Mouse (Mus musculus): ENCODE measurements around the gene Agbl1. TPM values are rescaled to one million over a fixed set of nuclear protein-coding genes. Genes with fewer than 3 reads are reported as not detected.
A peak's percentile ranks its signal among the peaks of the same experiment; 100 is the strongest.

Gene Agbl1
- polyA plus RNA-seq, 1 experiment from 2014 or later = 0.08 TPM

GRCm38 (mm10) chr7:76354510-76354909 is 124.8 kb downstream of the Agbl1 start:
- H3K9me3 ChIP-seq (ENCODE audit: control insufficient read depth, low read length) = peaks cover 3% of the 10 kb centered on the region; the same call in 1 of the 2 replicates
- no peaks in the 10 kb centered on the region for H3K36me3 ChIP-seq (ENCODE audit: control insufficient read depth, insufficient read depth, low read length)
- WGBS = 13% methylated on average over 3 of the region's 3 CpGs
- H3K4me1 ChIP-seq (ENCODE audit: control insufficient read depth, insufficient read depth, low read length) = no peaks in the 10 kb centered on the region
- no peak overlapping the region for H3K9ac ChIP-seq (ENCODE audit: low read depth, low read length)
- no peak overlapping the region for H3K27ac ChIP-seq (ENCODE audit: low read depth, low read length)
- H3K4me3 ChIP-seq (ENCODE audit: low read length) = no peak overlapping the region
- no peaks in the 10 kb centered on the region for H3K27me3 ChIP-seq (ENCODE audit: control insufficient read depth, insufficient read depth, low read length)
- H3K4me2 ChIP-seq (replicated peaks; ENCODE audit: low read depth, low read length) = no peak overlapping the region
- no peak for ATAC-seq (ENCODE audit: low FRiP score, low TSS enrichment)

- no peak for ATAC-seq (ENCODE audit: low FRiP score, low TSS enrichment)
- Histone ChIP-seq H3K9me3 (ENCODE audit: control insufficient read depth, low read length) (no peaks in the 10 kb centered on the region), H3K9ac (ENCODE audit: low read depth, low read length) (no peak overlapping the region), H3K4me2 (replicated peaks; ENCODE audit: low read depth, low read length) (no peak overlapping the region), H3K36me3 (ENCODE audit: control insufficient read depth, insufficient read depth, low read length) (no peaks in the 10 kb centered on the region), H3K4me1 (ENCODE audit: control insufficient read depth, insufficient read depth, low read length) (no peaks in the 10 kb centered on the region), H3K27ac (ENCODE audit: low read depth, low read length) (no peak overlapping the region), H3K4me3 (ENCODE audit: low read length) (no peak overlapping the region), H3K27me3 (ENCODE audit: control insufficient read depth, insufficient read depth, low read length) (no peaks in the 10 kb centered on the region)
- 88% methylated on average over 4 of the region's 4 CpGs for WGBS
Measured at GRCm38 (mm10) chr7:76371269-76371668, 141.6 kb downstream of the Agbl1 start.

DNA sequence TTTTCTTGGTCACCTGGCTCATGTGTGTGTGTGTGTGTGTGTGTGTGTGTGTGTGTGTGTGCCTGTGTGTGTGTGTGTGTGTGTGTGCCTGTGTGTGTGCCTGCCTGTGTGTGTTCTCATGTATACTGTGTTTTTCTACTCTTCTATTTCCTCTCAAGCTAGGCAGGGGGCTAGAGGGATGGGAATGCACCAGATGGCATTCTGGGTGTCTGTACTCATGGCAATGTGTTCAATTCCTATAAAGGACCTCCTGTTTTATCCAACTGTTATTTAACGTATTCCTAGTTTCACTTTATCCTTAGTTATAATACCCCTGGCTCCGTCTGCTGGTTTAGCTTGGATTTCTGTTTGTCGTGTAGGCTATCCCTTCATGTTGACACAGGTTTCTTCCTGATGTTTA is 149.8 kb downstream of the Agbl1 start:
- Histone ChIP-seq H3K4me2 (replicated peaks; ENCODE audit: low read depth, low read length) (no peak overlapping the region), H3K27me3 (ENCODE audit: control insufficient read depth, insufficient read depth, low read length) (no peaks in the 10 kb centered on the region), H3K9ac (ENCODE audit: low read depth, low read length) (no peak overlapping the region), H3K27ac (ENCODE audit: low read depth, low read length) (no peak overlapping the region), H3K4me1 (ENCODE audit: control insufficient read depth, insufficient read depth, low read length) (no peaks in the 10 kb centered on the region), H3K36me3 (ENCODE audit: control insufficient read depth, insufficient read depth, low read length) (no peaks in the 10 kb centered on the region), H3K9me3 (ENCODE audit: control insufficient read depth, low read length) (no peaks in the 10 kb centered on the region), H3K4me3 (ENCODE audit: low read length) (no peak overlapping the region)
- 97% methylated on average over 3 of the region's 3 CpGs for WGBS
- ATAC-seq (ENCODE audit: low FRiP score, low TSS enrichment) = no peak

DNA sequence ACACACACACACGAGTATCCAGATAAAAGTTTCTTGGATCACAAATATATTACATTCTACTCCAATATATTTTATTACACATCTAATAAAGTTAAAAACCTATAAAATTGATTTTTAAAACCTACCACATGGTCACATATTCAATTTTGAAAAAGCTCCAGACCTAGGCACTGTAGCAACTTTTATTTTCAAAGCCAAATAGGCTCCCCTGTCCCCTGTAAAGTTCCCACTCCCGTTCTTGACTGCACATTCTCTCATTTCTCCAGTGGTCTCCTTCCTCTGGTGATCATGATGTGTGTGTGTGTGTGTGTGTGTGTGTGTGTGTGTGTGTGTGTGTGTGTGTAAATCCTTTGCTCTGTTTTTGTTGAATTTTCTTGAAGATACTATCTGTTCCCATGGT is 152.3 kb downstream of the Agbl1 start:
- ATAC-seq (ENCODE audit: low FRiP score, low TSS enrichment) = no peak
- WGBS = 86% methylated on average over 2 of the region's 2 CpGs

GRCm38 (mm10) chr7:76389240-76389639 is 159.6 kb downstream of the Agbl1 start:
- H3K27ac ChIP-seq (ENCODE audit: low read depth, low read length) = no peak overlapping the region
- 79% methylated on average over 5 of the region's 5 CpGs for WGBS
- H3K9me3 ChIP-seq (ENCODE audit: control insufficient read depth, low read length) = no peaks in the 10 kb centered on the region
- no peaks in the 10 kb centered on the region for H3K27me3 ChIP-seq (ENCODE audit: control insufficient read depth, insufficient read depth, low read length)
- H3K36me3 ChIP-seq (ENCODE audit: control insufficient read depth, insufficient read depth, low read length) = no peaks in the 10 kb centered on the region
- H3K4me3 ChIP-seq (ENCODE audit: low read length) = no peak overlapping the region
- no peak for ATAC-seq (ENCODE audit: low FRiP score, low TSS enrichment)
- no peak overlapping the region for H3K9ac ChIP-seq (ENCODE audit: low read depth, low read length)
- H3K4me2 ChIP-seq (replicated peaks; ENCODE audit: low read depth, low read length) = no peak overlapping the region
- H3K4me1 ChIP-seq (ENCODE audit: control insufficient read depth, insufficient read depth, low read length) = peaks cover 5% of the 10 kb centered on the region; the same call in 1 of the 2 replicates

More for the DNA sequence above, 152.3 kb downstream of the Agbl1 start:
- H3K4me2 ChIP-seq (replicated peaks; ENCODE audit: low read depth, low read length) = no peak overlapping the region
- no peak overlapping the region for H3K4me3 ChIP-seq (ENCODE audit: low read length)
- no peaks in the 10 kb centered on the region for H3K4me1 ChIP-seq (ENCODE audit: control insufficient read depth, insufficient read depth, low read length)
- H3K27me3 ChIP-seq (ENCODE audit: control insufficient read depth, insufficient read depth, low read length) = no peaks in the 10 kb centered on the region
- no peak overlapping the region for H3K27ac ChIP-seq (ENCODE audit: low read depth, low read length)
- no peak overlapping the region for H3K9ac ChIP-seq (ENCODE audit: low read depth, low read length)
- H3K9me3 ChIP-seq (ENCODE audit: control insufficient read depth, low read length) = no peaks in the 10 kb centered on the region
- no peaks in the 10 kb centered on the region for H3K36me3 ChIP-seq (ENCODE audit: control insufficient read depth, insufficient read depth, low read length)

GRCm38 (mm10) chr7:76392296-76392940 is 162.7 kb downstream of the Agbl1 start:
- peak; percentile 56 for ATAC-seq (ENCODE audit: low FRiP score, low TSS enrichment)
- Histone ChIP-seq H3K4me2 (replicated peaks; ENCODE audit: low read depth, low read length) (peak overlapping the region; percentile 36), H3K9me3 (ENCODE audit: control insufficient read depth, low read length) (no peaks in the 10 kb centered on the region), H3K4me1 (ENCODE audit: control insufficient read depth, insufficient read depth, low read length) (peaks cover 5% of the 10 kb centered on the region; the same call in 1 of the 2 replicates), H3K4me3 (ENCODE audit: low read length) (no peak overlapping the region; the same call in 1 of the 2 replicates), H3K27ac (ENCODE audit: low read depth, low read length) (no peak overlapping the region), H3K9ac (ENCODE audit: low read depth, low read length) (no peak overlapping the region), H3K27me3 (ENCODE audit: control insufficient read depth, insufficient read depth, low read length) (no peaks in the 10 kb centered on the region), H3K36me3 (ENCODE audit: control insufficient read depth, insufficient read depth, low read length) (no peaks in the 10 kb centered on the region)
- WGBS = 22% methylated on average over 15 of the region's 15 CpGs

- no peak overlapping the region for H3K27ac ChIP-seq (ENCODE audit: low read depth, low read length)
- H3K27me3 ChIP-seq (ENCODE audit: control insufficient read depth, insufficient read depth, low read length) = no peaks in the 10 kb centered on the region
- no peak overlapping the region for H3K9ac ChIP-seq (ENCODE audit: low read depth, low read length)
- no peaks in the 10 kb centered on the region for H3K36me3 ChIP-seq (ENCODE audit: control insufficient read depth, insufficient read depth, low read length)
- peaks cover 5% of the 10 kb centered on the region; the same call in 1 of the 2 replicates for H3K4me1 ChIP-seq (ENCODE audit: control insufficient read depth, insufficient read depth, low read length)
- peak overlapping the region; percentile 7; the same call in 1 of the 2 replicates for H3K4me3 ChIP-seq (ENCODE audit: low read length)
- 7% methylated on average over 15 of the region's 15 CpGs for WGBS
- H3K9me3 ChIP-seq (ENCODE audit: control insufficient read depth, low read length) = no peaks in the 10 kb centered on the region
- ATAC-seq (ENCODE audit: low FRiP score, low TSS enrichment) = peak; percentile 90
- H3K4me2 ChIP-seq (replicated peaks; ENCODE audit: low read depth, low read length) = peak overlapping the region; percentile 36
Measured at GRCm38 (mm10) chr7:76392941-76393817, 163.5 kb downstream of the Agbl1 start.

DNA sequence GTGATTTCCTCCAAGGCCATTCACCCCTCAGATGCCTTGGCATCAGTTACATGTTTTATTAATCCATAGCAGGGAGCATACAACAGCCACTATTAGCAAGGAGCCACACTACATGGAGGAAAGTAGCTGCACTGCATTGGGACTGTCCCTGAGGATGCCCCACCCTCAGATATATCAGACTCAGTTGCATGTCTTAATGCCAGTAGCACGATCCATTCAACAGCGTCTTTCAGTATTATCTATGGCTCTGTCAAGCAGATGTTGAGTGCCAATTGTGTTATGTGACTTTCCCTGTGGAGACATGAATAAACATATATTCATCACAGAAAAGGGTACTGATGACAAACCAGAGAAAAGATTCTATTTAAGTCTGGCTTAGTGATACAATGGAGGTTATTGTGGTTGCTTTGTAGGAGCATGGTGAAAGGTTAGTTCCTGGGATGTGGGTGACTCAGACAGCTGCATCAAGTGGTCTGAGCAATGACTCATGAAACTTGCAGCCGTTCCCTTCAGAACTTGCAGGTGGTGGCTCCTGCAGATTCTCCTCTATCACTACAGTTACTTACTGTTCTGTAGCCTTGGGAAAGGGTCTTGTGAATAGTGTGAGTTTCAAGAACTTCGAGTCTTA is 178.4 kb downstream of the Agbl1 start:
- no peaks in the 10 kb centered on the region for H3K36me3 ChIP-seq (ENCODE audit: control insufficient read depth, insufficient read depth, low read length)
- no peak overlapping the region for H3K9ac ChIP-seq (ENCODE audit: low read depth, low read length)
- no peak overlapping the region for H3K4me3 ChIP-seq (ENCODE audit: low read length)
- H3K9me3 ChIP-seq (ENCODE audit: control insufficient read depth, low read length) = no peaks in the 10 kb centered on the region
- no peaks in the 10 kb centered on the region for H3K27me3 ChIP-seq (ENCODE audit: control insufficient read depth, insufficient read depth, low read length)
- WGBS = 88% methylated on average over 4 of the region's 4 CpGs
- no peak for ATAC-seq (ENCODE audit: low FRiP score, low TSS enrichment)
- no peak overlapping the region for H3K4me2 ChIP-seq (replicated peaks; ENCODE audit: low read depth, low read length)
- no peaks in the 10 kb centered on the region for H3K4me1 ChIP-seq (ENCODE audit: control insufficient read depth, insufficient read depth, low read length)
- no peak overlapping the region for H3K27ac ChIP-seq (ENCODE audit: low read depth, low read length)
